Mouse (Mus musculus) olfactory bulb, adult 2 months (tissue): Measurements from ENCODE around the gene Dvl2. TPM values are rescaled to one million over a fixed set of nuclear protein-coding genes. Genes with fewer than 3 reads are reported as not detected.

Experiments
- H3K27ac ChIP-seq: fragments of 200-500 bp; 2 replicates; pipeline ENCODE4 v1.5.1; 2012; ENCODE audit warnings: low read depth, low read length; ENCODE audit not compliant: insufficient read depth
- H3K4me1 ChIP-seq: fragments of 200-500 bp; 2 replicates; pipeline ENCODE4 v1.6.1; 2012; ENCODE audit warnings: low read length; ENCODE audit not compliant: control insufficient read depth, insufficient read depth
- H3K4me3 ChIP-seq: fragments of 200-500 bp; 2 replicates; pipeline ENCODE4 v1.5.1; 2012; ENCODE audit warnings: mild to moderate bottlenecking, low read depth, low read length, moderate library complexity; ENCODE audit not compliant: insufficient read depth
- CTCF ChIP-seq: fragments of 200-500 bp; IDR thresholded peaks from 2 replicates; pipeline ENCODE4 v1.5.1; 2012; ENCODE audit warnings: low read depth, mild to moderate bottlenecking, low read length, moderate library complexity; ENCODE audit not compliant: insufficient read depth
- POLR2A ChIP-seq: fragments of 200-500 bp; IDR thresholded peaks from 2 replicates; pipeline ENCODE4 v1.6.1; 2012; ENCODE audit warnings: mild to moderate bottlenecking, low read depth, low read length, moderate library complexity; ENCODE audit not compliant: insufficient read depth
- WGBS: fragments of 180-500 bp; shearing (Covaris S2); methylation state at CpG from one replicate; pipeline ENCODE4 v1.1.7; 2018; 5-methylcytosine and 5-hydroxymethylcytosine counted together
- polyA plus RNA-seq: library from polyadenylated mRNA; stranded (reverse); fragments of >200 nt; gene quantifications from 2 replicates; pipeline ENCODE4 v1.2.4, GENCODE M21; 2012; ENCODE audit warnings: low replicate concordance; ENCODE audit not compliant: missing spikeins, insufficient read depth, insufficient read length

Dvl2 gene
- polyA plus RNA-seq, 1 experiment: not detected

DNA sequence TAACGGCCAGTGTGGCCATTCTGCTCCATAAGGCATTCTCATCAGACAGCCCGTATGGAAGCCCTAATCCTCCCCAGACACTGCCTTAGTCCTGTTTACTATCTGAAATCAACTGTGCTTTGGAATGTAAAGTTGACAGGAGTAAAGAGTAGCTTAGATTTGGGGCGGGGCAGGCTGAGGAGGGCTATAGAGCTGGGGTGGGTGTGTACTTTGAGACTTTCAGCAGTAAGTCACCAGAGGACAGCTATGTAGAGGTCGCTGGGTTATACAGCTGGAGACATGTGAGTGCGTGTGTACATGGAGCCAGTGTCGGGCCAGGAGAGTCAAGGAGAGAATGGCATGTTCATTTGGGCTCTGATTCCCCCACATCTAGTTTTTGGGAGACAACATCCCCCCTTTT is 59.5 kb downstream of the Dvl2 start:
- Histone ChIP-seq H3K4me3 (no peak overlapping the region), H3K27ac (no peak overlapping the region), H3K4me1 (peaks cover 4% of the 10 kb centered on the region; the same call in 1 of the 2 replicates)
- WGBS: 75% methylated on average over 6 of the region's 6 CpGs
- TF ChIP-seq CTCF (no peak), POLR2A (no peak)

Other genes with a start within 250 kb of the Dvl2 start
- gene Polr2a, start 242.0 kb upstream of the Dvl2 start, polyA plus RNA-seq: 105 TPM in 2 replicates
- not detected in 2 replicates for gene Slc35g3, start 238.6 kb upstream of the Dvl2 start, polyA plus RNA-seq
- 250 TPM in 1 of 2 replicates, not detected in the other for gene Zbtb4, start 234.7 kb upstream of the Dvl2 start, polyA plus RNA-seq
- gene Chrnb1, start 204.7 kb upstream of the Dvl2 start, polyA plus RNA-seq: not detected in 2 replicates
- gene Fgf11, start 198.7 kb upstream of the Dvl2 start, polyA plus RNA-seq: not detected in 2 replicates
- gene Tmem102, start 195.0 kb upstream of the Dvl2 start, polyA plus RNA-seq: not detected in 2 replicates
- gene Gm39566, start 185.3 kb upstream of the Dvl2 start, polyA plus RNA-seq: not detected in 2 replicates
- not detected in 2 replicates for gene Spem2, start 182.1 kb upstream of the Dvl2 start, polyA plus RNA-seq
- not detected in 2 replicates for gene Spem1, start 178.4 kb upstream of the Dvl2 start, polyA plus RNA-seq
- 82.2 TPM in 1 of 2 replicates, not detected in the other for gene Nlgn2, start 162.8 kb upstream of the Dvl2 start, polyA plus RNA-seq
- not detected in 2 replicates for gene Tmem256, start 162.1 kb upstream of the Dvl2 start, polyA plus RNA-seq
- not detected in 2 replicates for gene Plscr3, start 154.2 kb upstream of the Dvl2 start, polyA plus RNA-seq
- gene Tnk1, start 141.9 kb upstream of the Dvl2 start, polyA plus RNA-seq: not detected in 2 replicates
- gene Tmem95, start 122.6 kb upstream of the Dvl2 start, polyA plus RNA-seq: not detected in 2 replicates
- gene Kctd11, start 119.2 kb upstream of the Dvl2 start, polyA plus RNA-seq: not detected in 2 replicates
- 120 TPM in 1 of 2 replicates, not detected in the other for gene Acap1, start 105.1 kb upstream of the Dvl2 start, polyA plus RNA-seq
- gene 2810408A11Rik, start 99.6 kb upstream of the Dvl2 start, polyA plus RNA-seq: not detected in 2 replicates
- gene Neurl4, start 99.5 kb upstream of the Dvl2 start, polyA plus RNA-seq: not detected in 2 replicates
- not detected in 2 replicates for gene Gps2, start 86.7 kb upstream of the Dvl2 start, polyA plus RNA-seq
- gene Eif5a, start 78.6 kb upstream of the Dvl2 start, polyA plus RNA-seq: 516 and 653 TPM in 2 replicates
- not detected in 2 replicates for gene Ybx2, start 64.8 kb upstream of the Dvl2 start, polyA plus RNA-seq
- not detected in 2 replicates for gene Slc2a4, start 52.4 kb upstream of the Dvl2 start, polyA plus RNA-seq
- gene Cldn7, start 35.8 kb upstream of the Dvl2 start, polyA plus RNA-seq: not detected in 2 replicates
- gene Ctdnep1, start 19.4 kb upstream of the Dvl2 start, polyA plus RNA-seq: not detected in 2 replicates
- not detected in 2 replicates for gene Elp5, start 18.1 kb upstream of the Dvl2 start, polyA plus RNA-seq
- gene Gabarap, start 9.5 kb upstream of the Dvl2 start, polyA plus RNA-seq: not detected in 2 replicates
- gene Phf23, start 4.8 kb upstream of the Dvl2 start, polyA plus RNA-seq: not detected in 2 replicates
- gene Acadvl, start 14.8 kb downstream of the Dvl2 start, polyA plus RNA-seq: not detected in 2 replicates
- 210 and 442 TPM in 2 replicates for gene Dlg4, start 16.3 kb downstream of the Dvl2 start, polyA plus RNA-seq
- gene Asgr1, start 53.5 kb downstream of the Dvl2 start, polyA plus RNA-seq: not detected in 2 replicates
- gene Asgr2, start 92.0 kb downstream of the Dvl2 start, polyA plus RNA-seq: not detected in 2 replicates
- not detected in 2 replicates for gene Mgl2, start 129.7 kb downstream of the Dvl2 start, polyA plus RNA-seq
- not detected in 2 replicates for gene Clec10a, start 155.6 kb downstream of the Dvl2 start, polyA plus RNA-seq
- gene Slc16a11, start 212.2 kb downstream of the Dvl2 start, polyA plus RNA-seq: not detected in 2 replicates
- gene Slc16a13, start 220.5 kb downstream of the Dvl2 start, polyA plus RNA-seq: not detected in 2 replicates
- not detected in 2 replicates for gene Bcl6b, start 229.2 kb downstream of the Dvl2 start, polyA plus RNA-seq
- not detected in 2 replicates for gene 0610010K14Rik, start 237.3 kb downstream of the Dvl2 start, polyA plus RNA-seq
- not detected in 2 replicates for gene Gm21988, start 239.2 kb downstream of the Dvl2 start, polyA plus RNA-seq
- not detected in 2 replicates for gene Rnasek, start 239.2 kb downstream of the Dvl2 start, polyA plus RNA-seq